Mouse (Mus musculus) myocyte (in vitro differentiated cells): ENCODE data around the gene Tagln3. TPM values are rescaled to one million over a fixed set of nuclear protein-coding genes. Genes with fewer than 3 reads are reported as not detected.

Experiments used
- H3K27me3 ChIP-seq: one replicate; pipeline ENCODE4 v1.6.1; 2011; ENCODE audit not compliant: control insufficient read depth, insufficient read depth, insufficient read length
- H3K36me3 ChIP-seq: one replicate; pipeline ENCODE4 v1.6.1; 2011; ENCODE audit not compliant: control insufficient read depth, insufficient read depth
- H3K4me2 ChIP-seq: one replicate; pipeline ENCODE4 v1.6.1; 2011; ENCODE audit warnings: low read depth, control low read depth
- H3K4me3 ChIP-seq: one replicate; pipeline ENCODE4 v1.5.1; 2011; ENCODE audit warnings: mild to moderate bottlenecking, control low read depth, moderate library complexity
- H3K79me2 ChIP-seq: one replicate; pipeline ENCODE4 v1.6.1; 2011; ENCODE audit not compliant: control insufficient read depth, insufficient read depth
- H3ac ChIP-seq: one replicate; pipeline ENCODE4 v1.6.1; 2011; ENCODE audit not compliant: control insufficient read depth, insufficient read length
- CEBPB ChIP-seq: IDR thresholded peaks from 2 replicates; pipeline ENCODE4 v1.6.1; 2011; ENCODE audit warnings: mild to moderate bottlenecking, moderate library complexity; ENCODE audit not compliant: poor library complexity, insufficient read depth, severe bottlenecking
- E2F4 ChIP-seq: IDR thresholded peaks from one replicate; pipeline ENCODE4 v1.6.1; 2011; ENCODE audit warnings: mild to moderate bottlenecking, control low read depth, moderate library complexity; ENCODE audit not compliant: insufficient read depth
- MAX ChIP-seq: IDR thresholded peaks from one replicate; pipeline ENCODE4 v1.6.1; 2011; ENCODE audit warnings: low read depth, mild to moderate bottlenecking, control low read depth
- MYOD1 ChIP-seq, 3 experiments: IDR thresholded peaks; one replicate each; pipeline ENCODE4 v1.6.1; 2011; ENCODE audit warnings: control low read depth in 2 of 3, low read depth in 2 of 3, mild to moderate bottlenecking in 2 of 3, moderate library complexity in 1 of 3; ENCODE audit not compliant: insufficient read length in 2 of 3, control insufficient read depth in 1 of 3
- MYOG ChIP-seq, 3 experiments: IDR thresholded peaks; one replicate each; pipeline ENCODE4 v1.6.1; 2011; ENCODE audit warnings: control low read depth in 2 of 3, low read depth in 2 of 3, mild to moderate bottlenecking in 2 of 3; ENCODE audit not compliant: insufficient read length in 2 of 3, control insufficient read depth in 1 of 3, insufficient read depth in 1 of 3
- POLR2A ChIP-seq: IDR thresholded peaks from one replicate; pipeline ENCODE4 v1.6.1; 2011; ENCODE audit warnings: low read depth, mild to moderate bottlenecking, control low read depth, moderate library complexity; ENCODE audit not compliant: insufficient read length
- POLR2AphosphoS2 ChIP-seq: IDR thresholded peaks from one replicate; pipeline ENCODE4 v1.6.1; 2011; ENCODE audit warnings: low read depth, control low read depth; ENCODE audit not compliant: insufficient read length
- REST ChIP-seq: IDR thresholded peaks from one replicate; pipeline ENCODE4 v1.6.1; 2011; ENCODE audit warnings: mild to moderate bottlenecking, control low read depth, moderate library complexity; ENCODE audit not compliant: insufficient read depth, insufficient read length
- SRF ChIP-seq: IDR thresholded peaks from one replicate; pipeline ENCODE4 v1.6.1; 2011; ENCODE audit warnings: low read depth; ENCODE audit not compliant: control insufficient read depth, insufficient read length
- TCF12 ChIP-seq: IDR thresholded peaks from one replicate; pipeline ENCODE4 v1.6.1; 2011; ENCODE audit warnings: mild to moderate bottlenecking, control low read depth; ENCODE audit not compliant: poor library complexity, insufficient read depth, severe bottlenecking
- TCF3 ChIP-seq: IDR thresholded peaks from one replicate; pipeline ENCODE4 v1.6.1; 2011; ENCODE audit warnings: low read depth, control low read depth; ENCODE audit not compliant: insufficient read length
- USF1 ChIP-seq: IDR thresholded peaks from one replicate; pipeline ENCODE4 v1.6.1; 2011; ENCODE audit warnings: low read depth, mild to moderate bottlenecking, control low read depth, moderate library complexity
- polyA plus RNA-seq: library from polyadenylated mRNA; unstranded; fragments of >200 nt; fragmentation: generic; extraction: Trizol; gene quantifications from one replicate; pipeline ENCODE4 v1.2.1, GENCODE M21; 2012; ENCODE audit warnings: missing spikeins

Tagln3 gene
- polyA plus RNA-seq, 1 experiment: 0.19 TPM

DNA sequence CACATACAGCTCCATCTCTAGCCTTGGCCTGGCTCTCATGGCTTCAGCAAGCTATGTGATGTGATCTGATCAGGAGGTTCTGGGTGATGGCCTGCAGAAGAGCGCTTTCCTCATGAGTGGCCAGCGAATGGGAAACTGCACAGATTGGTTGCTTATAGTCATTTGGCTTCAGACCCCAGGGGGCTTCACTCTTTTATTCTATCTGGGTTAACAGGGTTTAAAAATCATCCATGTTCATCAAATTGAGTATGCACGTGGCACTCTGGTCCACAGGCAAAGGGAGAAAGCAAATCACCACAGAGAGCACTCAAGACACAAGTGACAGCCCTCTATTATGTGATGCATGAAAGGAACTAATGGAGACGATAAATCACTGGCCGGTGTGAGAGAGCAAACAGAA, 11.1 kb downstream of the Tagln3 start:
- Histone ChIP-seq H3K79me2 (no peaks in the 10 kb centered on the region), H3ac (no peak overlapping the region), H3K4me3 (no peak overlapping the region), H3K4me2 (no peak overlapping the region), H3K27me3 (no peaks in the 10 kb centered on the region), H3K36me3 (no peaks in the 10 kb centered on the region)
- TF ChIP-seq POLR2A (no peak), CEBPB (no peak), REST (no peak), MYOG (IDR thresholded peaks at IDR 0.05; ENCODE audit: control insufficient read depth in 1 of 3, insufficient read depth in 1 of 3, insufficient read length in 2 of 3, low read depth in 2 of 3) (no peak), TCF12 (no peak), MAX (no peak), POLR2AphosphoS2 (no peak), SRF (no peak), E2F4 (no peak), TCF3 (no peak), MYOD1 (IDR thresholded peaks at IDR 0.05; ENCODE audit: control insufficient read depth in 1 of 3, insufficient read length in 2 of 3, low read depth in 2 of 3) (no peak), USF1 (no peak)

DNA sequence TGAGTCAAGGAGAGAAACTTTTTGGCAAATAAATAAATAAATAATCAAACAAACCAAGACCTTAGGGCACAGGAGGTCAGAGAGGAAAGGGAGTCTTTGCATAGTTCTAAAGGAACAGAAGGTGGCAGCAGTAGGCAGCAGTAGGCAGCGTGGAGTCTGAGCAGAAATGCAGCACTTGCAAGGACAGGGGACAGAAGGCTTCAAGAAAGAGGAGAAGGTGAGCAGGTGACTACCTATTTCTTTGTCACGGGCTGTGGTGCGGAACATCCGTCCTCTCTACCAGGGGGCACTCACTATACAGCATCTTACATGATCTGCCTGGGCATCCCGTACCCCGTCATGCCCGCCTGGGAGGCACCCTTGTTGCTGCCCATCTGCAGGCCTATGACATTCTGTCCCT, 13.1 kb downstream of the Tagln3 start:
- Histone ChIP-seq H3K4me2 (no peak overlapping the region), H3K27me3 (no peaks in the 10 kb centered on the region), H3K4me3 (no peak overlapping the region), H3K79me2 (no peaks in the 10 kb centered on the region), H3K36me3 (no peaks in the 10 kb centered on the region), H3ac (no peak overlapping the region)
- TF ChIP-seq E2F4 (no peak), USF1 (no peak), MYOD1 (IDR thresholded peaks at IDR 0.05; ENCODE audit: control insufficient read depth in 1 of 3, insufficient read length in 2 of 3, low read depth in 2 of 3) (no peak), REST (no peak), SRF (no peak), TCF12 (no peak), TCF3 (no peak), CEBPB (no peak), MYOG (IDR thresholded peaks at IDR 0.05; ENCODE audit: control insufficient read depth in 1 of 3, insufficient read depth in 1 of 3, insufficient read length in 2 of 3, low read depth in 2 of 3) (no peak), MAX (no peak), POLR2AphosphoS2 (no peak), POLR2A (no peak)

- Histone ChIP-seq H3K27me3 (no peaks in the 10 kb centered on the region), H3K36me3 (no peaks in the 10 kb centered on the region), H3ac (no peak overlapping the region), H3K4me2 (no peak overlapping the region), H3K4me3 (no peak overlapping the region), H3K79me2 (no peaks in the 10 kb centered on the region)
- TF ChIP-seq TCF3 (no peak), MYOD1 (IDR thresholded peaks at IDR 0.05; ENCODE audit: control insufficient read depth in 1 of 3, insufficient read length in 2 of 3, low read depth in 2 of 3) (no peak), CEBPB (no peak), POLR2AphosphoS2 (no peak), MYOG (IDR thresholded peaks at IDR 0.05; ENCODE audit: control insufficient read depth in 1 of 3, insufficient read depth in 1 of 3, insufficient read length in 2 of 3, low read depth in 2 of 3) (no peak), E2F4 (no peak), POLR2A (no peak), REST (no peak), MAX (no peak), SRF (no peak), USF1 (no peak), TCF12 (no peak)
These were observed 25.1 kb downstream of the Tagln3 start for GRCm38 (mm10) chr16:45699301-45699700.

DNA sequence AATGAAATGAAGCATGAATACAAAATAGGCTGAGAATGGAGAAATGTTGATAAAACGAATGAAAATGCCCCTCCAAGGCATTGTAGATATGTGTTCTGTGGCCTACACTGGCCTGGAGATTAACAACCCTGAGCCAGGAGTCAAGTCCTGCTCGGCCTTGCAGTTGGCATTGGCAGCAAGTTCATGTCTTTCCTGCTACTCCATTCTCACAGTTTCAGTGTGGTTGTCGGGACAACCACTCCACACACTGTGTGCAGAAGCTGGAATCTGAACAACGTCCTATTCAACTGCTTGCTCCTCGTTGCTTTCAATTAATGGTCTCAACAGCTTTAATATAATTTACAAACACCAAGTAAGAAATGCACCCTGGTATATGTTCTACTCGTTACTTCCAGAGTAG, 26.4 kb downstream of the Tagln3 start:
- H3K79me2 ChIP-seq: no peaks in the 10 kb centered on the region
- no peak overlapping the region for H3ac ChIP-seq
- no peak overlapping the region for H3K4me2 ChIP-seq
- H3K36me3 ChIP-seq: no peaks in the 10 kb centered on the region
- TF ChIP-seq POLR2A (no peak), USF1 (no peak), MYOD1 (IDR thresholded peaks at IDR 0.05; ENCODE audit: control insufficient read depth in 1 of 3, insufficient read length in 2 of 3, low read depth in 2 of 3) (no peak), CEBPB (no peak), TCF12 (no peak), MYOG (IDR thresholded peaks at IDR 0.05; ENCODE audit: control insufficient read depth in 1 of 3, insufficient read depth in 1 of 3, insufficient read length in 2 of 3, low read depth in 2 of 3) (no peak), SRF (no peak), POLR2AphosphoS2 (no peak), TCF3 (no peak), MAX (no peak), E2F4 (no peak), REST (no peak)
- no peaks in the 10 kb centered on the region for H3K27me3 ChIP-seq
- no peak overlapping the region for H3K4me3 ChIP-seq
